Mouse (Mus musculus) hindbrain, embryonic 11.5 days (tissue): Measurements from ENCODE around the gene Slc12a1. TPM values are rescaled to one million over a fixed set of nuclear protein-coding genes. Genes with fewer than 3 reads are reported as not detected.

Experiments used
- ATAC-seq: fragments of 200-750 bp; cut with Nextera tagmentation; 2 replicates; pipeline ENCODE4 v1.8.0; 2017; ENCODE audit warnings: mild to moderate bottlenecking, moderate TSS enrichment, moderate library complexity; ENCODE audit not compliant: low FRiP score
- DNase-seq: peaks from one replicate; pipeline ENCODE4 v3.0.0-alpha.2; 2015; ENCODE audit warnings: low spot score
- H3K27ac ChIP-seq: fragments of 300-500 bp; sonication (generic); 2 replicates; pipeline ENCODE4 v1.5.1; 2014; ENCODE audit warnings: mild to moderate bottlenecking, low read depth, low read length
- H3K27me3 ChIP-seq: fragments of 300-500 bp; sonication (generic); 2 replicates; pipeline ENCODE4 v1.6.1; 2014; ENCODE audit warnings: mild to moderate bottlenecking, low read length, moderate library complexity, mixed read lengths; ENCODE audit not compliant: control insufficient read depth, insufficient read depth
- H3K36me3 ChIP-seq: fragments of 300-500 bp; sonication (generic); 2 replicates; pipeline ENCODE4 v1.6.1; 2014; ENCODE audit warnings: mild to moderate bottlenecking, low read length, moderate library complexity, mixed read lengths; ENCODE audit not compliant: control insufficient read depth, insufficient read depth
- H3K4me1 ChIP-seq: fragments of 300-500 bp; sonication (generic); replicated peaks from 2 replicates; pipeline ENCODE4 v1.6.1; 2014; ENCODE audit warnings: low read length, mixed read lengths; ENCODE audit not compliant: control insufficient read depth, insufficient read depth
- H3K4me2 ChIP-seq: fragments of 300-500 bp; sonication (generic); replicated peaks from 2 replicates; pipeline ENCODE4 v1.6.1; 2014; ENCODE audit warnings: mild to moderate bottlenecking, low read depth, low read length
- H3K4me3 ChIP-seq: fragments of 300-500 bp; sonication (generic); 2 replicates; pipeline ENCODE4 v1.5.1; 2014; ENCODE audit warnings: low read depth, low read length
- H3K9ac ChIP-seq: fragments of 300-500 bp; sonication (generic); 2 replicates; pipeline ENCODE4 v1.6.1; 2014; ENCODE audit warnings: low read depth, low read length
- H3K9me3 ChIP-seq: fragments of 300-500 bp; sonication (generic); 2 replicates; pipeline ENCODE4 v1.6.1; 2016; ENCODE audit warnings: low read length; ENCODE audit not compliant: control insufficient read depth
- WGBS: fragments of 180-500 bp; shearing (Covaris S2); extraction: QIAGEN DNeasy Blood & Tissue Kit; methylation state at CpG from one replicate; pipeline ENCODE4 v1.1.7; 2014; 5-methylcytosine and 5-hydroxymethylcytosine counted together
- polyA plus RNA-seq: library from polyadenylated mRNA; unstranded; fragments of >200 nt; fragmentation: Nextera tagmentation; extraction: Ambion mirVana; gene quantifications from 2 replicates; pipeline ENCODE4 v1.2.1, GENCODE M21; 2014

Gene Slc12a1
- polyA plus RNA-seq, 1 experiment from 2014 or later: not detected

DNA sequence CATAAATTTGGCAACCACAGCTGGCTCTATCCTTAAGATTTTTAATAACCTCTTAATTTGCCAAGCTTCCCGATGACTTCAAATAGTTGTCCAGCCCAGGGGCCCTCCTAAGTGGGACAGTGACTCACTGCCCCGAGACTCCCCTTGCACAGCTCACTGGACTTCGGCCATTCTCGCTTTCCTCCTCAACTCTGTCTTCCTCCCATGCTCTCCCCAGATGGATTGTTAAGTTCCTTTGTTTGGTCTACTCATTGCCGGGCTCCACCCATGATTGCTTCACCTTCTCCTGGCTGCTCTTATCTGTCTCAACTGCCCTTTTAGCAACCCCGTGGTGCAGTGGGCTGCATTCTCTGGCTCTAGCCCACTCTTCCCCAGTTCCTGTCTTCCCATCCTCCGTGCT is 126.2 kb downstream of the Slc12a1 start:
- no peak for DNase-seq
- H3K4me2 ChIP-seq: no peak overlapping the region
- no peaks in the 10 kb centered on the region for H3K27me3 ChIP-seq
- no peak for ATAC-seq
- no peak overlapping the region for H3K27ac ChIP-seq
- 87% methylated on average over 7 of the region's 7 CpGs for WGBS
- H3K36me3 ChIP-seq: no peaks in the 10 kb centered on the region
- no peaks in the 10 kb centered on the region for H3K4me1 ChIP-seq
- H3K9me3 ChIP-seq: no peaks in the 10 kb centered on the region
- no peak overlapping the region for H3K9ac ChIP-seq
- H3K4me3 ChIP-seq: no peak overlapping the region

Other genes with a start within 250 kb of the Slc12a1 start
- gene Slc24a5, start 84.4 kb upstream of the Slc12a1 start, polyA plus RNA-seq: 5.6 TPM in 2 replicates
- 261 and 265 TPM in 2 replicates for gene Myef2, start 28.8 kb upstream of the Slc12a1 start, polyA plus RNA-seq
- gene Ctxn2, start 15.8 kb upstream of the Slc12a1 start, polyA plus RNA-seq: not detected in 2 replicates
- 176 and 187 TPM in 2 replicates for gene Dut, start 94.7 kb downstream of the Slc12a1 start, polyA plus RNA-seq